Mouse (Mus musculus) heart, postnatal 0 days (tissue): ENCODE data around the gene Tmem198.

Experiments
- CTCF ChIP-seq: IDR thresholded peaks from 2 replicates; pipeline ENCODE4 v1.5.1; 2016; ENCODE audit warnings: antibody characterized with exemption, control low read depth, low read depth
- EP300 ChIP-seq: IDR thresholded peaks from 2 replicates; pipeline ENCODE4 v1.6.1; 2016; ENCODE audit warnings: antibody characterized with exemption, low read depth

DNA sequence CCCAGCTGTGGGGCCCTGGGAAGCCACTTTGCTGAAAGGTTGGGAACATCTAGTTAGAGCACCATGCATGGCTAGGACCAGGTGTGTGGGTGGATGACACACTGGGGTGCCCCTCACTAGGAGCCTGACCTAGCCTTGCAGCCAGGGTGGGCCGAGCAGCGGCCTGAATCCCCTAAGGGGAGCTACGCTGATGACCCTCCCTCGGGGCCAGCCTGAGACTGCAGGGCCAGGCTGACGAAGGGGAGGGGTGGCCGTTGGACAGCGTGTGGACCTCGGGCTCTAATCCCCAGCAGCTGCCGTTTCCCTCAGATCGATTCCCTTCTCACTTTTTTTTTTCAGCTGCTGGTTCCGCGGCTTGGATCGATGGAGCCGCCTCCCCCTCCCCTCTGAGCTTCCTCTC lies 30.4 kb upstream of the Tmem198 start:
- TF ChIP-seq CTCF (no peak), EP300 (no peak)
